Mouse (Mus musculus): ENCODE data around the gene Thap8.

- TF ChIP-seq CTCF (IDR thresholded peaks at IDR 0.05; ENCODE audit: borderline replicate concordance, insufficient read depth, low read length) (no peak), POLR2A (IDR thresholded peaks at IDR 0.05; ENCODE audit: low read depth, low read length) (peak; percentile 94)
Measured at GRCm38 (mm10) chr7:30321539-30322284, 41.8 kb downstream of the Thap8 start, which contains the start of gene E130208F15Rik.
